Mouse (Mus musculus) myocyte (in vitro differentiated cells): ENCODE data around the gene Arpc4.

ENCODE experiments used
- MAX ChIP-seq: IDR thresholded peaks from one replicate; pipeline ENCODE4 v1.6.1; 2011; ENCODE audit warnings: low read depth, mild to moderate bottlenecking, control low read depth
- MYOG ChIP-seq, 3 experiments: IDR thresholded peaks; one replicate each; pipeline ENCODE4 v1.6.1; 2011; ENCODE audit warnings: control low read depth in 2 of 3, low read depth in 2 of 3, mild to moderate bottlenecking in 2 of 3; ENCODE audit not compliant: insufficient read length in 2 of 3, control insufficient read depth in 1 of 3, insufficient read depth in 1 of 3
- POLR2A ChIP-seq: IDR thresholded peaks from one replicate; pipeline ENCODE4 v1.6.1; 2011; ENCODE audit warnings: low read depth, mild to moderate bottlenecking, control low read depth, moderate library complexity; ENCODE audit not compliant: insufficient read length
- POLR2AphosphoS2 ChIP-seq: IDR thresholded peaks from one replicate; pipeline ENCODE4 v1.6.1; 2011; ENCODE audit warnings: low read depth, control low read depth; ENCODE audit not compliant: insufficient read length

- TF ChIP-seq POLR2A (no peak), MAX (no peak), MYOG (IDR thresholded peaks at IDR 0.05; ENCODE audit: control insufficient read depth in 1 of 3, insufficient read depth in 1 of 3, insufficient read length in 2 of 3, low read depth in 2 of 3) (no peak), POLR2AphosphoS2 (no peak)
Measured at GRCm38 (mm10) chr6:113396270-113397030, 18.5 kb downstream of the Arpc4 start.
